Mouse (Mus musculus) embryo, embryonic 11 days (tissue): ENCODE measurements around the gene Nhlrc2.

ENCODE experiments used
- DNase-seq: peaks from one replicate; pipeline ENCODE4 v3.0.0-alpha.2; 2015

The Nhlrc2 gene

DNA sequence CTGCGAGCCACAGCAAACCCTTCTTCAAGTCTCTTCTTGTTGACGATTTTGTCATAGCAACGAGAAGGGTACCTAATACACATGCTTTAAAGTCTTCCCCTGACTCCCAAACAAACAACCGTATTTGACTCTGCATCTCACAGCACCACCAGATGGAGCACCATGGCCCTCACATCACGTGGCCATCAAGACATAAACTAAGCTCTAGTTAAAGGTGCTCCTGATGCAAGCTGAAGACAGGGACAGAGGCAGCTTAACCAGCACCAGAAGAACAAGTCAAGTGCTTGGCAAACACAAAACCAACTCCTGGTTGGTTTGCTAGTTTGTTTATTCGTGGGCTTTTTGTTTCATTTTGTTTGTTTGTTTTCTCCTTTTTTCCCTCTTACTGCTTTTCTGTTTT lies 17.3 kb downstream of the Nhlrc2 start:
- no peak for DNase-seq

DNA sequence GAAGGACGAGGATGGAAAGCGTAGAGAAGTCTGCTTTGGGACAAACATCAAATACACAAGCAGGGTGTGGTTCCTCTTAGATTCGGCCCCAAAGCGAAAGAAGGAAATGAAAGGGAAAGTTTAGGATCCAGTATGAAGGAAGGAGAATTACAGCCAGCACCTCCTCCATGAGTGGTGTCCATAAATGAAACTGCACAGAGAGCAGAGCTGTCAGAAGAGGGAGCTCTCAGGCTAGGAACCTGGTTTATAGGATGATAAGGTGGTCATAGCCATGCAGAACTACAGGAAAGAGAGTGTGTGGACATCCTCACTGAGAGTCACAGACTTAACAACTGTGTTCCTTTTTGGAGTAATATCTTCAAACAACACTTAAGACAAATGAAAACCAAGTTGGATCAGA lies 18.0 kb downstream of the Nhlrc2 start:
- DNase-seq, result peak; percentile 49

DNA sequence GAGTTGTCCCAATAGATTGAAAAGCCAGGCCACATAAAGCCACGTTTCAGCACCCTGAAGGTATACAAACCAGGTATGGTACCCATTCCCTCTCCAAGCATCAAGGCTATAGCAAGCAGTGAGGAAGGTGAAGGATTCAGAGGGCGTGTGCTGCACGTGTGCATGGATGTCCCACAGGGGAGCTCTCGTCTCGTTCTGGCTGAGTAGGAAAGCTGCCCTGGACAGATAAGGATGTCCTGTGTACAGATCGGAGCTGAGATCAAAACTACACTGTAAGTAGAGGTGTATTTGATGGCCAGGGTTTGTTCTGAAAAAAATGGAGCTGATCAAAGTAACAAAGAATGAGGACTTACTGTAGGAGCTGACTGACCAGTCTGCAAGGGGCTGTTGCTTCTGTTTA lies 18.9 kb downstream of the Nhlrc2 start:
- no peak for DNase-seq

GRCm38 (mm10) chr19:56570781-56571180 lies 22.7 kb downstream of the Nhlrc2 start:
- DNase-seq, result no peak

DNA sequence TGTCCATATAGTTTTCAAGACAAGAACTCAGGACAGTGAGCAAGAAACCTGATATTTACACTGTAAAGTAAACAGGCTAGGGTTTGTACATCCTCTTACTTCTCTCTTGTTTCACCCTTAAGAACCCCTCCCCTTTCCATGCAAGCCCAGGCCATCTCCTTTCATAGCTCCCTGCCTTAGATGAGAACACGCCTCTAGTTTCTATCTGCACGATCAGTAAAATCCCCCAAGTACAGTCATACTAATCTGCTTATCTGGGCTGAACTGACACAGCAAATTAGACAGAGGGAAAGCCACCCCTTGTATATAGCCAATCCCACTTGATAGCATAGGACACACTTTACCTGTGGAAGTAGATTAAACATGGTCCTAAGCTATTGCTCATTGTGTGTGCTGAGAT lies 23.2 kb downstream of the Nhlrc2 start:
- no peak for DNase-seq

DNA sequence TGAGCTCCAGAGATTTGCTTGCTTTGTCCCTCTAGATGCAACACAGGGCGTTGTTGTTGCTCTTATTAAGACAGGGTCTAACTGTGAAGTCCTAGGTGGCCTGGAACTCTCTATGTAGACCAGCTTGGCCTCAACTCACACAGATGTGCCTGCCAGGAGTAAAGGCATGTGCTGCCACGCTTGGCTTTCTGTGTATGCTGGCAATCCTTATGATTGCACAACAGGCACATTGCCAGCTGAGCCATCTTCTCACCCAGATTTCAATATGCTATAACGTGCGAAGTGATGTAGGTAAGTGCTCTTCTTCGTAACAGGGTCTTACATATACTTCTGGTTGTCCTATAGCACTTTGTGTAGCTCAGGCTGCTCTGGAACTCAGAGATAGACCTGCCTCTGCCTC lies 23.9 kb downstream of the Nhlrc2 start:
- DNase-seq, result no peak

DNA sequence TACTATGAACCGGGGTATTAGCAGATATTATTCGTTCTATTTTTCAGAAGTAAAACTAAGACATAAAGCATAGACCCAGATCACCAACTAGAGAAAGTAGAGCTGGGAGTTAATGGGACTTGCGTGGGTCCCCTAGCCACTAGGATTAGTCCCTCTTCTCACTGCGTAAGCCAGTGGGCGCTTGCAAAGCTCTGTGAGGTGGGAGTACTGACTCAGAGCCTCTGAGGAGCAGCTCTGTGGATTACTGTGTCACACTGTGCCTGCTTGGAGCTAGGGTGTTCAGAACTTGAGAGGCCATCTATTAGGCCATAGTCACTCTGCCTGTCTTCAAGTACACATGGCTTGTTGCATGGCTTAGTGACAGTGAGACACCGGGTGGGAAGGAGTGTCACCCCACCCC lies 25.1 kb downstream of the Nhlrc2 start:
- no peak for DNase-seq

DNA sequence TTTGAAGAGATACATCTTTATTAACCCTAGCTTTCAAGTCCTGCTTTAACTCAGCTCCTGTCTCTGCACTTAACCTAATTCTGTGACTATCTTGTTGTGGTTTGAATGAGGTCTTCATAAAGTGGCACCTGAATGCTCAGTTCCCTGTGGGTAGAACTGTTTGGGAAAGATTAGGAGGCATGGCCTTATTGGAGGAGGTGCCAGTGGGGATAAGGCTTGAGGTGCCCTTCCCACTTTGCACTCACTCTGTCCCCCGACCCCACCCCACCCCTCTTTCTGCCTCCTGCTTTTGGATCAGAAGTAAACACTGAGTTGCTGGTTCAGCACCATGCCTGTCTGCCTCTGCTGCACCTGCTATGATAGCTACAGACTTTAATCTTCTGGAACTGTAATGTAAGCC lies 29.7 kb downstream of the Nhlrc2 start:
- DNase-seq, result no peak

DNA sequence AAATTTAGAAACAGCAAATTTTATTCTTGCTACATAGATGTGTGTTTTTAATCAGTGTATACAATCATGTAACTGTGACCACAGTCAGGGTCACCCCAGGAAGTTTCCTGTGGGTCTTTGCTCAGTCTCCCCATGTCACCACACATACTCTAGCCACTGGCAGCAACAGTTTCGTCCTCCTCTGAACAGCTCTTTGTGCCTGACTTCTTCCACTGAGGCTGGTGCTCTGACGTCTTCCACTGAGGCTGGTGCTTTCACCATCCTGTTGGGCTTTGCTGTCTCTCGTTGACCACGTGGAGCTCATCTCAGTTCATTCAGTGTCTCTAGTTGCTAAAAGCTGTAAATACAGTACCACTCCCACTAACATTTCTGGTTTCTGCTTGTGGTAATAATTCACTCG lies 33.9 kb downstream of the Nhlrc2 start:
- DNase-seq, result no peak

- DNase-seq, result no peak
These were observed 35.7 kb downstream of the Nhlrc2 start for GRCm38 (mm10) chr19:56583785-56584184.

- DNase-seq, result no peak
These were observed 36.2 kb downstream of the Nhlrc2 start for GRCm38 (mm10) chr19:56584288-56584687.

DNA sequence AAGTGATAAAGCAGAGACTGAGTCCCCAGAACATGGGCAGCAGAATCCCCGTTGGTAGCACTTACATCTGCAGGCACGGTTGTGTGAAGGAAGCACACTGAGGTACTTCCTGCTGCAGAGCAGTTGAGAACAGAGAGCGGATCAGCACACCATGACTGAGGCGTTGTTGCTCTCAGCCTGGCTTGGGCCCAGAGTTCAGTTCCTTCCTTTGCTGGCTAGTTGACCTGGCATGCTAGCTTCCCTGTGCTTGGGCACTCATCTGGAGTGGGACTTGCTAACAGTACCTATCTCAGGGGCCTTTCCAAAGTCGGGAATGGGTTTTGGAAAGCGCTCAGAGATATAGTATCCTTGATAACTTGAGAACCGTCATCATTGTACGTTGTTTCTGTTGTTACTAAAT lies 38.3 kb downstream of the Nhlrc2 start:
- DNase-seq, result no peak

GRCm38 (mm10) chr19:56588205-56588626 lies 40.2 kb downstream of the Nhlrc2 start:
- DNase-seq, result no peak

- no peak for DNase-seq
These were observed 40.9 kb downstream of the Nhlrc2 start for GRCm38 (mm10) chr19:56589008-56589407.

GRCm38 (mm10) chr19:56589455-56589854 lies 41.4 kb downstream of the Nhlrc2 start:
- DNase-seq, result no peak

- no peak for DNase-seq
These were observed 42.2 kb downstream of the Nhlrc2 start for GRCm38 (mm10) chr19:56590250-56590649.

DNA sequence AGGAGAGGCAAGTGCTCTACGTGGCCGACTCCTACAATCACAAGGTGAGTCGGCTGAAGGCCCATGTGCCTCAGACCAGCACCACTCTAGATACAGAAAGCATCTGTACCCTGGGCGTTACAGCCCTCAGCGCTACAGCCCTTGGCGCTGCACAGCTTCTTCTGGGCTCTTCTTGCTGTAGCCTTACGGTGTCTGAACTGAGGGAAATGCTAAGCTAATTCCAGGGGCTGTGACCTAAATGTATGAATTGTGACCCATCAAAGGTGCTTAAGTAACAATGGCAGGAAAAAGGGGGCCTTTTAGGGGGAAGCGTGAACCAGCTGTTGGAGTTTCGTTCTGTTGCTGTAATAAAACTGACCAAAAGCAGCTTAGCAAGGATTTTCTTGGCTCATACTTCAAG lies 44.4 kb downstream of the Nhlrc2 start:
- no peak for DNase-seq

- DNase-seq, result peak; percentile 18
These were observed 51.9 kb downstream of the Nhlrc2 start for GRCm38 (mm10) chr19:56599996-56600395.

DNA sequence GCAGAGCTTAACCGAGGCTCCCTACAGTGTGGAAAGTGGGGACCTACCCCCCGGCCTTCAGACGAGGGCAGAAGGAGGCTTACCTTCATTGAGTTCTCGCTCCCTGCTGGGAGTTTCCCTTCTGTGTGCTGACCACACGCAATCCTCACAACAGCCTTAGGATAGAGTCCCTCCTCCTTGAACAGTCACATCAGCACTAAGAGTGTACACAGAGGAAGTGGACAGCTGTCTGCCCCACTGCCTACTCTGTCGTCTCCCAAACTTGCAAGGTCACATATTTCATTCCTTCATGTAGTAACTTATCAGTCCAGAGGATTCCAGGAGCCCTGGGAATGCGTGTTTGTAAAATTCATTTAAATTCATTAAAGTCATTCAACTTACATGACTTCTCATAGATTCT lies 52.7 kb downstream of the Nhlrc2 start:
- no peak for DNase-seq

GRCm38 (mm10) chr19:56601901-56602347 lies 53.9 kb downstream of the Nhlrc2 start:
- DNase-seq, result peak; percentile 15

DNA sequence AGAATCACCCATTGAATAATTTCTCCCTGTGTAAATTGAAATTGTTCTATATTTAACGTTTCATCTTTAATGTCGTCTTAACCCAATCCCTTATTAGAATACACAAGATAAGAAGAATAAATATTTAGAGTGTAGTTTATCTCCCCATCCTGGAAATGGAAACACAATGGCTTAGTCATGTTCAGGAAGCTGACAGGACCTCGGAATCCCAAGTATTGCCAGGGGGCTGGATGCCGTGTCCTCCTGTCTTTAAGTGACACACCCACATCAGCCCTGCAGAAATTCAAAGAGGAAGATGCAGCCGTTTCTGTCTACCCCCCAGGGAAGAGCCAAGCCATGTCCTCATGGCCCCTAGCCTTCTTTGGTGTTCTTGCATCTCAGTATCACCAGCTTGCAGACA lies 60.9 kb downstream of the Nhlrc2 start:
- DNase-seq, result no peak

DNA sequence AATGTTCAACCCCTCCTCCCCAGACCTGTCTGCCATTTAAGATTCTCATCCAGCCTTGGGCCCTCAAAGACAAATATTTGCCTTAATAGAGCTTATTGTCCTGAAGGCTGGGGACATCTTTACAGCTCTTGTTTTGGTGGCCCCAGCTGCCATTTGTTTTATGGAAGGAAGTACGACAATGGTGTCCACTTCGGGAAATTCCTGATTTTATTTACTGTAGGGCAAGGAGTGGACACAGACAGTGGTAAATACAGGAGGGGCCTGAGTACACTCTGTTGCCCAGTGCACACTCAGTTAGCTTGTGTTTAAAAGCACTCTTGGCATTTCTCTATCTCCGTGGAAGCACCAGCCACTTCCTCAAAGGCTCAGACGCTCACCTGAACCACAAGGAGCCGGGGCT lies 66.1 kb downstream of the Nhlrc2 start:
- no peak for DNase-seq

DNA sequence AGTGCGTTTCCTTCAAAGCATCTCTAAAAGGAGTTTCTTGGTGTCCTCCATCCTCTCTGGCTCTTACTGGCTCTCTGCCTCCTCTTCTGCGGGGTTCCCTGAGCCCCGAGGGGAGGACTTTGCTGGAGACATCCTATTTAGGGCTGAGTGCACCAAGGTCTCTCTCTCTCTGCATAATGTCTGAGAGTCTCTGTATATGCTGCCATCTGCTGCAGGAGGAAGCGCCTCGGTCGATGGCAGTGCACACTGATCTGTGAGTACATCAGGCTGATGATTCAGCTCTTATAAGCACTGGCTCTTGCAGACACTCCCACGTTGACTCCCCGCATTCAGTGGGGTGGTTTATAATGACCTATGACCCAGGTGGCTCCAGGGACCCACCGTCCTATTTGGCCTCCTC lies 70.8 kb downstream of the Nhlrc2 start:
- no peak for DNase-seq

DNA sequence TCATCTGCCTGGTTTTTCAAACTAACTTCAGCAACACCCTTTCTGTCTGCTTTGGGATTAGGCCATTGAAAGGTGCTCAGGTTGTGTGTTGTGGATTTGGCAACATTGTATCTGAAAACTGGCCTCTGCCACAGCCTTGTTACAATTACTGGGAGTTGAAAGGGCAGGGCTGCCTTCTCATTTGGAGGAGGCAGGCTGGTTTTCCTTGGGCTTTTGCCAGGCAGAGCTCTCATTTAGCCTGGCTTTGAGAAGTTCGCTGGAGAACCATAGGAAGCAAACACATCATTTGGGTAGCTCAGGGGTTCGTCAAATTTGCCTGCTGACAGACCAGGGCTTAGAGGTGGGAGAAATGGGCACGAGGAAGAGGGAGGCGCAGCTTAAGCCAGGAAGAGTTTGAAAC lies 71.5 kb downstream of the Nhlrc2 start:
- no peak for DNase-seq

DNA sequence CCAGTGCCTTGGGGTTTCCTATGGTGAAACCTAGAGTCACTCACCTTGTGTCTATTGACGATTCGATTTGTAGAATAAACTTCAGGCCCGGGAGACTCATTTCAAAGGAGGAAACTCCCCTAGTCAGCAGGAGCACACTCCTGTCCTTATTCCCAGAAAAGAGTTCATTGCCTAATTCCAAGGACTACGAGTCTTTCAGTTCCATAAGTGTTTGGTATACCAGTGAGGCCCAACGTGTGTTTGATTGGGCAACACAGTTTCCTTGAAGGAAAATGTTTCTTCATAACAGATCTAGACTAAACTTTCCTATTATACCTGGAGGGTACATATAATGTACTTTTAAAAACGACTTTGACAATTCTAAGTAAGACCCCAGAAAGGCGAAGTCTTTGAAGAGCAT lies 73.8 kb downstream of the Nhlrc2 start:
- DNase-seq, result no peak

DNA sequence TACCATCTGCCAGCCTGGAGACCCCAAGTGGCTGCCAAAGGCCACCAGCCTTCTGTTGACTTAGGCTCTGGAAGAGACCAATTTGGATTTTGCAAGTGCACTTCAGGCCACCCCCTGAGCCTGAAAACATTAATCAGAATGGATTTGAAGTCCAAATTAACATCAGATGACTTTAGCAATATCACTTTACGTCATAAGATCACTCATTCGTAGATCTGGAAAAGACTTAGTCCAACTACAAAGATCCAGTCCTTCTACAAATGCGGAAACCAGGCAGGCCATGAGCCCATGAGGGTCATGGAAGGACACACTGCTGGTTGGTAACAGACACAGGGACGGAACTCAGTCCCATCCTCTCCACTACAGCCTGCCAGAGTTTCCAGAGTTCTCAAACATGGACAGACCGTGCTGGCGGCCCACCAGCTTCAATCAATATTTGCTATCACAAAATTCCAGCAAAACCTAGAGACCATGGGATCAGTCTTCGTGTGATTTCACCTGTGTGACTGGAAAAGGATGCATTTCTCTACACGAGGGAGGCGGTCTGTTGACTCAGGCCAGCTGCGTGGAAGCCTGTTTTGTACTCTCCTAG lies 79.9 kb downstream of the Nhlrc2 start:
- no peak for DNase-seq
